Mouse (Mus musculus): Measurements from ENCODE around the gene Sh3pxd2a. TPM values are rescaled to one million over a fixed set of nuclear protein-coding genes. Genes with fewer than 3 reads are reported as not detected.

The Sh3pxd2a gene
- polyA plus RNA-seq, 1 experiment from 2014 or later: 4.1 TPM

GRCm38 (mm10) chr19:47276730-47277129, 187.5 kb downstream of the Sh3pxd2a start:
- no peak overlapping the region for H3K27ac ChIP-seq (ENCODE audit: low read depth, low read length)
- DNase-seq (ENCODE audit: low spot score, missing footprints): no peak
- no peaks in the 10 kb centered on the region for H3K27me3 ChIP-seq (ENCODE audit: control insufficient read depth, insufficient read depth, low read length)
- ATAC-seq (ENCODE audit: low FRiP score): no peak
- 89% methylated on average over 6 of the region's 6 CpGs for WGBS
- no peak overlapping the region for H3K4me2 ChIP-seq
- H3K9ac ChIP-seq (ENCODE audit: low read length): no peak overlapping the region
- H3K9me3 ChIP-seq (ENCODE audit: control insufficient read depth, low read length): no peaks in the 10 kb centered on the region
- H3K4me3 ChIP-seq (ENCODE audit: low read depth, low read length): no peak overlapping the region
- H3K36me3 ChIP-seq (ENCODE audit: control insufficient read depth, insufficient read depth, low read length): peaks cover 5% of the 10 kb centered on the region; the same call in 1 of the 2 replicates
- no peaks in the 10 kb centered on the region for H3K4me1 ChIP-seq (ENCODE audit: control insufficient read depth, insufficient read depth, low read length)

- DNase-seq (ENCODE audit: low spot score, missing footprints): no peak
- 83% methylated on average over 9 of the region's 9 CpGs for WGBS
- no peak overlapping the region for H3K4me3 ChIP-seq (ENCODE audit: low read depth, low read length)
- no peak overlapping the region for H3K9ac ChIP-seq (ENCODE audit: low read length)
- no peaks in the 10 kb centered on the region for H3K9me3 ChIP-seq (ENCODE audit: control insufficient read depth, low read length)
- no peaks in the 10 kb centered on the region for H3K27me3 ChIP-seq (ENCODE audit: control insufficient read depth, insufficient read depth, low read length)
- H3K27ac ChIP-seq (ENCODE audit: low read depth, low read length): no peak overlapping the region
- ATAC-seq (ENCODE audit: low FRiP score): no peak
- peaks cover 2% of the 10 kb centered on the region; the same call in 1 of the 2 replicates for H3K36me3 ChIP-seq (ENCODE audit: control insufficient read depth, insufficient read depth, low read length)
- H3K4me2 ChIP-seq: no peak overlapping the region
- H3K4me1 ChIP-seq (ENCODE audit: control insufficient read depth, insufficient read depth, low read length): no peaks in the 10 kb centered on the region
These were observed 193.7 kb downstream of the Sh3pxd2a start for GRCm38 (mm10) chr19:47270520-47270919.

- WGBS: 51% methylated on average over 8 of the region's 8 CpGs
- DNase-seq (ENCODE audit: low spot score, missing footprints) (no peak), ATAC-seq (ENCODE audit: low FRiP score) (no peak)
- no peaks in the 10 kb centered on the region for H3K9me3 ChIP-seq (ENCODE audit: control insufficient read depth, low read length)
- no peak overlapping the region for H3K27ac ChIP-seq (ENCODE audit: low read depth, low read length)
- H3K9ac ChIP-seq (ENCODE audit: low read length): no peak overlapping the region
- no peaks in the 10 kb centered on the region for H3K4me1 ChIP-seq (ENCODE audit: control insufficient read depth, insufficient read depth, low read length)
- peaks cover 2% of the 10 kb centered on the region; the same call in 1 of the 2 replicates for H3K36me3 ChIP-seq (ENCODE audit: control insufficient read depth, insufficient read depth, low read length)
- no peak overlapping the region for H3K4me2 ChIP-seq
- no peak overlapping the region for H3K4me3 ChIP-seq (ENCODE audit: low read depth, low read length)
- H3K27me3 ChIP-seq (ENCODE audit: control insufficient read depth, insufficient read depth, low read length): no peaks in the 10 kb centered on the region
These were observed 194.5 kb downstream of the Sh3pxd2a start for GRCm38 (mm10) chr19:47269729-47270128.

- WGBS: 92% methylated on average over 21 of the region's 21 CpGs
- Histone ChIP-seq H3K9me3 (ENCODE audit: control insufficient read depth, low read length) (no peaks in the 10 kb centered on the region), H3K27me3 (ENCODE audit: control insufficient read depth, insufficient read depth, low read length) (no peaks in the 10 kb centered on the region), H3K4me2 (no peak overlapping the region), H3K27ac (ENCODE audit: low read depth, low read length) (no peak overlapping the region), H3K4me3 (ENCODE audit: low read depth, low read length) (no peak overlapping the region), H3K4me1 (ENCODE audit: control insufficient read depth, insufficient read depth, low read length) (no peaks in the 10 kb centered on the region), H3K9ac (ENCODE audit: low read length) (no peak overlapping the region), H3K36me3 (ENCODE audit: control insufficient read depth, insufficient read depth, low read length) (no peaks in the 10 kb centered on the region)
- no peak for ATAC-seq (ENCODE audit: low FRiP score)
- DNase-seq (ENCODE audit: low spot score, missing footprints): no peak
These were observed 197.1 kb downstream of the Sh3pxd2a start for GRCm38 (mm10) chr19:47267066-47267465.

- WGBS: 94% methylated on average over 18 of the region's 18 CpGs
- DNase-seq (ENCODE audit: low spot score, missing footprints): no peak
- Histone ChIP-seq H3K27ac (ENCODE audit: low read depth, low read length) (no peak overlapping the region), H3K9me3 (ENCODE audit: control insufficient read depth, low read length) (no peaks in the 10 kb centered on the region), H3K4me2 (no peak overlapping the region), H3K9ac (ENCODE audit: low read length) (no peak overlapping the region), H3K27me3 (ENCODE audit: control insufficient read depth, insufficient read depth, low read length) (no peaks in the 10 kb centered on the region), H3K4me1 (ENCODE audit: control insufficient read depth, insufficient read depth, low read length) (no peaks in the 10 kb centered on the region), H3K36me3 (ENCODE audit: control insufficient read depth, insufficient read depth, low read length) (no peaks in the 10 kb centered on the region), H3K4me3 (ENCODE audit: low read depth, low read length) (no peak overlapping the region)
- no peak for ATAC-seq (ENCODE audit: low FRiP score)
These were observed 198.0 kb downstream of the Sh3pxd2a start for GRCm38 (mm10) chr19:47266070-47266801.

GRCm38 (mm10) chr19:47264322-47265092, 199.7 kb downstream of the Sh3pxd2a start:
- H3K36me3 ChIP-seq (ENCODE audit: control insufficient read depth, insufficient read depth, low read length): no peaks in the 10 kb centered on the region
- WGBS: 52% methylated on average over 11 of the region's 11 CpGs

GRCm38 (mm10) chr19:47263621-47264020, 200.6 kb downstream of the Sh3pxd2a start:
- Histone ChIP-seq H3K36me3 (ENCODE audit: control insufficient read depth, insufficient read depth, low read length) (no peaks in the 10 kb centered on the region), H3K4me3 (ENCODE audit: low read depth, low read length) (no peak overlapping the region), H3K9me3 (ENCODE audit: control insufficient read depth, low read length) (no peaks in the 10 kb centered on the region), H3K4me1 (ENCODE audit: control insufficient read depth, insufficient read depth, low read length) (no peaks in the 10 kb centered on the region), H3K4me2 (no peak overlapping the region), H3K27ac (ENCODE audit: low read depth, low read length) (no peak overlapping the region), H3K9ac (ENCODE audit: low read length) (no peak overlapping the region), H3K27me3 (ENCODE audit: control insufficient read depth, insufficient read depth, low read length) (no peaks in the 10 kb centered on the region)
- WGBS: 90% methylated on average over 8 of the region's 8 CpGs
- DNase-seq (ENCODE audit: low spot score, missing footprints) (no peak), ATAC-seq (ENCODE audit: low FRiP score) (no peak)

More at GRCm38 (mm10) chr19:47264322-47265092, 199.7 kb downstream of the Sh3pxd2a start:
- ATAC-seq (ENCODE audit: low FRiP score) (peak; percentile 66), DNase-seq (ENCODE audit: low spot score, missing footprints) (peak; percentile 96)
- Histone ChIP-seq H3K4me2 (no peak overlapping the region), H3K27ac (ENCODE audit: low read depth, low read length) (no peak overlapping the region), H3K4me1 (ENCODE audit: control insufficient read depth, insufficient read depth, low read length) (no peaks in the 10 kb centered on the region), H3K9me3 (ENCODE audit: control insufficient read depth, low read length) (no peaks in the 10 kb centered on the region), H3K27me3 (ENCODE audit: control insufficient read depth, insufficient read depth, low read length) (no peaks in the 10 kb centered on the region), H3K9ac (ENCODE audit: low read length) (no peak overlapping the region), H3K4me3 (ENCODE audit: low read depth, low read length) (no peak overlapping the region)

GRCm38 (mm10) chr19:47261196-47261595, 203.0 kb downstream of the Sh3pxd2a start:
- DNase-seq (ENCODE audit: low spot score, missing footprints): no peak
- 86% methylated on average over 8 of the region's 8 CpGs for WGBS
- Histone ChIP-seq H3K4me2 (no peak overlapping the region), H3K27me3 (ENCODE audit: control insufficient read depth, insufficient read depth, low read length) (no peaks in the 10 kb centered on the region), H3K4me3 (ENCODE audit: low read depth, low read length) (no peak overlapping the region), H3K9me3 (ENCODE audit: control insufficient read depth, low read length) (no peaks in the 10 kb centered on the region), H3K27ac (ENCODE audit: low read depth, low read length) (no peak overlapping the region), H3K9ac (ENCODE audit: low read length) (no peak overlapping the region), H3K36me3 (ENCODE audit: control insufficient read depth, insufficient read depth, low read length) (no peaks in the 10 kb centered on the region), H3K4me1 (ENCODE audit: control insufficient read depth, insufficient read depth, low read length) (no peaks in the 10 kb centered on the region)
- ATAC-seq (ENCODE audit: low FRiP score): no peak

- H3K9me3 ChIP-seq (ENCODE audit: control insufficient read depth, low read length): no peaks in the 10 kb centered on the region
- no peak overlapping the region for H3K27ac ChIP-seq (ENCODE audit: low read depth, low read length)
- no peaks in the 10 kb centered on the region for H3K36me3 ChIP-seq (ENCODE audit: control insufficient read depth, insufficient read depth, low read length)
- no peak overlapping the region for H3K4me2 ChIP-seq
- peak; percentile 91 for DNase-seq (ENCODE audit: low spot score, missing footprints)
- no peaks in the 10 kb centered on the region for H3K27me3 ChIP-seq (ENCODE audit: control insufficient read depth, insufficient read depth, low read length)
- H3K4me1 ChIP-seq (ENCODE audit: control insufficient read depth, insufficient read depth, low read length): no peaks in the 10 kb centered on the region
- no peak overlapping the region for H3K9ac ChIP-seq (ENCODE audit: low read length)
- ATAC-seq (ENCODE audit: low FRiP score): peak; percentile 66
- 3% methylated on average over 5 of the region's 5 CpGs for whole genome bisulfite sequencing
- H3K4me3 ChIP-seq (ENCODE audit: low read depth, low read length): no peak overlapping the region
These were observed 204.6 kb downstream of the Sh3pxd2a start for GRCm38 (mm10) chr19:47259581-47259980.
